Mouse (Mus musculus) adrenal gland, postnatal 36 days (tissue): ENCODE measurements around the gene Gm11011. TPM values are rescaled to one million over a fixed set of nuclear protein-coding genes. Genes with fewer than 3 reads are reported as not detected.

Source experiments
- DNase-seq, 2 experiments: peaks; one replicate each; pipeline ENCODE4 v3.0.0; 2021; ENCODE audit warnings: mixed read lengths in 1 of 2
- total RNA-seq, 2 experiments: library from RNA; stranded (reverse); gene quantifications; 2 replicates each; pipeline ENCODE4 v1.2.3; 2021

Gene Gm11011
- total RNA-seq, 2 experiments from 2014 or later: not detected

DNA sequence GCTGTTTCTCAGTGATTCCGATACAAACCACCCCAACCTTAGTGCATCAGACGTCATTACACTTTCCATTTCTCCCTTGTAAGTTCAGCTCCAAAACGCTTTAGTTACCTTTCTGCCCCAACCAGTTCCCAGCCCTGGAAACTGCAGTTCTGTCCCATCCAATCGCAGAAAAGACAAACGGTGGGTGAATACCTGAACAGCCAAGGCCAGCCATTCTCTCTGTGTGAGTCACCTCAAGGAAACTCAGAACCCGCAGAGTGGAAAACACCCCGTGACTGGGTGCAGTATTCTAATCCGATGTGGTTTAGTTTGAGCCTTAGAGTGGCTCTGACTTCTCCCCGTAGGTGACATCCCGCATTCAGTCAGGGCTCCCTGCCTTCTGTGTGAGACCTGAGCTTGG is 2.2 kb upstream of the Gm11011 start:
- DNase-seq: no peak

DNA sequence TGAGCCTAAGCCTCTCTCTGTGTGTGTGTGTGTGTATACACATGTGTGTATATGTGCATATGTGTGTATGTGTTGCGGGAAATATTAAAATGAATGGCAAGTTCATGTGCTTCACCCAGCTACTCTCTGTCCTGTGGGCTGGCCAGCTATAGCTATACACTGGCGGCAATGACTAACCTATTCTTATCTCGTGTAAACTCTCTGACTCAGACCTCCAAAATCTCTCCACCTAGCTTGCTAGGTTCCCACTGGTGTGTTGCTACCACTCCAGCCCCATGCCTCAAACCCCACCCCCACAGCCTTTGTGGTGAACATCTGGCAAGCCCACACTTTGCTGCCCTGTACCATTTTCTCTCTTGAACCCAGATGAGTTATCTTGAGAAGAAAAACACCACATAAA is 857 bp downstream of the Gm11011 start:
- no peak for DNase-seq

DNA sequence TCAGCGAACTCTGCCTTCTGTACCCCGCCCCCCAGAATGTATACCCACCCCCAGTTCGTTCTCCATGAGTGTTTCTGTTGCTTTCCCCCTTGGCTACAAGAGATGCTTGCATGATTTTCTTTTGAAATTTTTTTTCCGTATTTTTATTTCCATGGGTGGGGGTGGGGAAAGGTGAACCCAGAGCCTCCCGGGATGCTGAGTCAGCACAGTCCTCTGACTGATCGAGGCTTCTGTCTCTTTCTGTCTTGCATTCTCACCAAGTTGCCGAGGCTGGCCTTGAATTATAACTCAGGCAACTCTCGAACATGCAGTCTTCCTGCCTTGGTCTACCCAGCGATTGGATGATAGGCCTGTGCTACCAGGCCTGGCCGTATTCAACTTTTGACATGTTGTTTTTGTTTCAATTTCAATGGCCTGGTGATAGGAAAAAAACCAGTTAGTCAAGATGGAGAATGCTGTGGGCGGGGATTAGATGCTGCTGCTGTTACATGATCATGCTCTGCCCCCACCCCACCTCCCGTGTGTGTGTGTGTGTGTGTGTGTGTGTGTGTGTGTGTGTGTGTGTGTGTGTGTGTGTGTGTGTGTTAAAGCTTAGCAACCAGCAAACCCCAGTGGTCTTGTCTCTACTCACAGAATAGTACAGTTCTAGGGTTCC is 1.8 kb downstream of the Gm11011 start:
- no peak for DNase-seq

DNA sequence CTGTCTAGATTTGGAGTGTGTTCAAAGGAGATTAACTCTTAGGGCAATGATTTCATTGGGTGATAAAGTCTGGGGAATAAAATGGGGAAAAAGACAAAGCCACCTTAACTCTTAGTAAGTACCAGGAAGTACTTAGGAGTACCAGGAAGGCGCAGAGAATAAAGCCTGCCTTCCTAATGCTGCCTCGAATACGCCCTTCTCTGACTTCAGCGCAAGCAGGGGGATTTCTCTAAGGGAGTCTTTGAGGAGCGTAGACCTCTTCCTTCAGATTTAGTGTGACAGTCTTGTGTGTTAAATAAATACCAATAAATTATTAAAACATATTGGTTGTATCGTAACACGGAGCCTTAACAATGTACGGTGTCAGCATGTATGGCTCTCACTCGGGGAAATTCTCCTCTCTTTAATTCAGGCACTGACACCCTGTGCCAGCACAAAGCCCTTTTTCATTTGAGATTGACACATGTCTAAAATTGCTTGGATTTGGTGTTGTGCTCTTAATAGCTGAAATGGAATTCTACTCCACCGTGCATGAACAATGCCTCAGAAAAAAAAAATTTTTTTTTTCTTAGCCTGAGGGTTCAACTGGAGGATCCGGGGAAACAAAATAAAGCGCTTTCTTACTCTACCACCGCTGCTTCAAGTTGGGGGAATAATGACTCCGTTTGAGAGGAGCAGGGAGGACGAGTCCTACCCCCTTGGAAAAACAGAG is 2.6 kb downstream of the Gm11011 start:
- no peak for DNase-seq

DNA sequence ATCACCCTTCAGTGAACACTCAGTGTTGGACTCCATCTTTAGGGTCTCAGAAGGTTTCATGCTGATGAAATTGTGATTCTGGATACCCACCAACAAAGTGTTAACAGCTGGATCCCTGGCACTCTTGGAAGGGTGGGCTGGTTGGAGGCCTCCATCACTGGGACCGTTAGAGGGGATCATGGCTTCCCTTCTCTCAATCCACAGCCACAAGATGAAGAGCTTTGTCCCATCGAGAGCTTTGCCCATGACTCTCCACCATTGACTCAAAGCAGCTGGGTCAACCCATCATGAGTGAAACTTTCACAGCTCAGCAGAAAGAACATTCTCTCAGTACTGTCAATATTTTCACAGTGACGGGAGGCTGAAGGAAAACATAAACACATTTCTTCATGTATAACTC is 4.1 kb downstream of the Gm11011 start:
- no peak for DNase-seq

DNA sequence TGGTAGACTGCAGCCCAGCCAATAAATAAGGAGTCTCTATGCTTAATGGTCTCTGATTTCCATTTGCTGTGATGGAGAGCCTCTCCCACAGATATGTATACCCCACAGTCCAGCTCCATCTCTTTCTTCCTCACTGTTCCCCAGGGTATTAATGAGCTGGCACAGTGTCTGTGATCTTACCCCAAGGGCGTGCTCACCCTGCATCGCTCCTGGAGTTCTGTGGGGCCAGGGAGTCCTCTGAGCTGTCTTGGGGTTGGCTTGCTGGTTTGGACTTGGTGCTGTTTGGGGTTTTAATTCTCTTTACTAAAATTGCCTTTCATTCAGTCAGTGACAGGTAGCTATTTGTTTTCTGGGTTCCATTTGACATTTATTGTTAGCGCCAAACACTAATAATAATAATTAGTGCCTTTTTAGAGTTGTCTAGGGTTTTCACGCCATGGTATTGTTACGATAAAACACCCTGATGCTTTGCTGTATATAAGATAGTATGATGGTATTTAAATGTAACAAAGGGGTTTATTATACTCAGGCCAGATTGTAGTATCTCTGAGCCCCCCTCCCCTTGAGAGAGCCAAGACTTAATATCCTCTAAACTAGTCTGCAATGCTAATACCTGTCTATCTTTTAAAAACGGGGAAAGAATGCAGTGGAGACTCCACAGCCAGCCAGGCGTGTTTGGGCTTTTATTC is 9.9 kb downstream of the Gm11011 start:
- DNase-seq: no peak

DNA sequence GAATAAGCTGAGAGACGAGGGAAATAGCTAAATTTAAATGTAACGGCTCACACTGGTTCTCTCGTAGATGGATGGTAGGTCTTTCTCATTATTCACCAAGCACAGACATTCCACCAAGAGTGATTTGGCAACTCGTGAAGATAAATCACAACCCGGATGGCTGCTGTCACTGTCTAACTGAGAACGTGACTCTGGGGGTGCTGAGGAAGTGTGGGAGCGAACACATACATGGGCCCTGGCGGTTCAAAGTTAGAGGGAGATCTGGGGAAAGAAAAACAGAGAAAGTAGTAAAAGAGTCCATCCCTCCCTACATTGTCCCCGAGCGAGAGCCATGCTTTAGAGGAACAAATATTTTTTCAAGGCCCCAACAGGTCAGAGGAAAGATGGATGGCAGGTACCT is 17.5 kb downstream of the Gm11011 start:
- no peak for DNase-seq

DNA sequence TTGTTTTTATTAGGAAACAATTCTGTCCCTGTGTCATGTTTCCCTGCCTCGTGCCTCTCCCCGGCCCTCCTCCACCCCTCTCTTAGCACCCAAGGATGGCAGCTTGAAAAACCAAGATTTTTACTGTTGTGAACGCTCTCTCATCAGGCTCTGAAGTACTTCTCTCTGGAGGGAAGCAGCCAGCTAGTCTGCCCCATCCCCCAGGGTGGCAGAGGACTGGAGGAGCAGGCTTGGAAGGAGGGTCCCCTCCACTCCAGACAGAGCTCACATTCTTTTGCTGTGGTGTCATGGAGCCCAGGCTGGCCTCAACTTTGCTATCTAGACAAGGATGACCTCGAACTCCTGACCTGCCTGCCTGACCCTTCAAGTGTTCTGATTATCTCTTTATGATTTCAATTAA is 21.4 kb downstream of the Gm11011 start:
- no peak for DNase-seq

DNA sequence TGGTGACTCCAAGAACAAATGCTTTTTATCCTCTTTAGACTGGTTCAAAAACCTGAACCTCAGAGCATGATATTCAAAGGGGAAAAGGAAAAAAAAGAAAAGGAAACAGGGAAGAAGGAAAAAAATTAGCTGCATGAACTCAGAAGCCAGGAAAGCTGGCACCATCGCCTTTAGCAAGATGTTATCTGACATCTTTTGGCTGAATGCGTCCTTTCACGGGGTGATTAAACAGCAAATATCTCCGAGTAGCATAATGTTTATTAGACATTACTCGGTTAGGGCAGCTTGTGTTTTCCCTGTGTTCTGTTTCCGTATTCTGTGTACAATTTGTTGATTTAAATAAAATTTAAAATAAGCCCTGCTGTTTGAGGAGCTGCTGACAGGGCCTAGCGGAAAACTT is 21.8 kb downstream of the Gm11011 start:
- no peak for DNase-seq

DNA sequence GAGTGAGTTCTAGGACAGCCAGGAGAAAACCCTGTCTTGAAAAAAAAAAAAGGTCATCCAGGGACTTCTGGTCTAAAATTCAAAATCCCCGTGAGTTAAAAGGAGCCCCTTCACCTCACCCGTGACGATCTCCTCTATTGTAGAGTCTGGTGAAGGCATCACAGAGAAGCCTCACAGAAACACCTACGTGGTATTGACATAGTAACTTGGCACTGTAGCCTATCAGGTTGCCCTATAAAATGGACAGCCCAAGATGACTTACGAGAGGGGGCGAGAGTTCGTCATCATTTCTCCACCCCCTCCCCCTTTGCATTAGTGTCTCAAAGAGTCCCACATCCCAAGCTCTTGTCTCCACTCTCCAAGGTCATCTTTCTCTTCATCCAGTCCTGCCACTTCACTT is 41.9 kb downstream of the Gm11011 start:
- DNase-seq: no peak

DNA sequence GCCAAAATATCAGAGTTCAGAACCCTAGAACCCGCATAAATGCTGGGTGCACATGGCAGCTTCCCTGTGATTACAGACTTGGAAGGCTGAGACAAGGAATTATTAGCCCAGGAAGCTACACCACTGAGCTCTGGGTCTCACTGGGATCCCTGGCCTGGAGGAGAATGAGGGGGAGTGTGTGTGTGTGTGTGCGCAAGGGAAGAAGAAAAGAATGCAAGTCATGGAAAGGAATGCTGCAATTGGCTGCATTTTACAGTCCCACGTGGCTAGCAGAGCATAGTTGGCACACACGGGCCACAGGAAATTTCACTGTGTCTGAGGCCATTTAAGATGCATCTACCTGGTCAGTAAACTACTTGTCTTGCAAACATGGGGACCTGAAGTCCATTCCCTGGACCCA is 48.6 kb downstream of the Gm11011 start:
- DNase-seq: no peak

Other genes with a start within 250 kb of the Gm11011 start
- gene Tshz2, start 45.3 kb upstream of the Gm11011 start, total RNA-seq: 10 to 100 TPM; 39.5 to 51.4 TPM